Mouse (Mus musculus) heart, embryonic 12.5 days (tissue): ENCODE data around the gene Snrpc. TPM values are rescaled to one million over a fixed set of nuclear protein-coding genes. Genes with fewer than 3 reads are reported as not detected.

Experiments
- ATAC-seq: fragments of 200-750 bp; cut with Nextera tagmentation; 2 replicates; pipeline ENCODE4 v1.8.0; 2017; ENCODE audit warnings: moderate TSS enrichment, moderate library complexity; ENCODE audit not compliant: insufficient number of reproducible peaks, low FRiP score
- H3K27ac ChIP-seq: fragments of 300-500 bp; sonication (generic); 2 replicates; pipeline ENCODE4 v1.5.1; 2016; ENCODE audit warnings: mild to moderate bottlenecking, moderate library complexity; ENCODE audit not compliant: poor library complexity, severe bottlenecking
- H3K27me3 ChIP-seq: fragments of 300-500 bp; sonication (generic); replicated peaks from 2 replicates; pipeline ENCODE4 v1.6.1; 2016; ENCODE audit warnings: mild to moderate bottlenecking, moderate library complexity
- H3K36me3 ChIP-seq: fragments of 300-500 bp; sonication (generic); 2 replicates; pipeline ENCODE4 v1.6.1; 2016; ENCODE audit warnings: mild to moderate bottlenecking, moderate library complexity
- H3K4me1 ChIP-seq: fragments of 300-500 bp; sonication (generic); replicated peaks from 2 replicates; pipeline ENCODE4 v1.6.1; 2016; ENCODE audit warnings: mild to moderate bottlenecking
- H3K4me2 ChIP-seq: fragments of 300-500 bp; sonication (generic); 2 replicates; pipeline ENCODE4 v1.6.1; 2016; ENCODE audit warnings: mild to moderate bottlenecking, moderate library complexity
- H3K4me3 ChIP-seq: fragments of 300-500 bp; sonication (generic); 2 replicates; pipeline ENCODE4 v1.5.1; 2016; ENCODE audit warnings: mild to moderate bottlenecking
- H3K9ac ChIP-seq: fragments of 300-500 bp; sonication (generic); 2 replicates; pipeline ENCODE4 v1.6.1; 2016; ENCODE audit warnings: mild to moderate bottlenecking, moderate library complexity
- H3K9me3 ChIP-seq: fragments of 300-500 bp; sonication (generic); replicated peaks from 2 replicates; pipeline ENCODE4 v1.6.1; 2016; ENCODE audit warnings: mild to moderate bottlenecking, moderate library complexity
- WGBS: fragments of 180-500 bp; shearing (Covaris S2); methylation state at CpG from one replicate; pipeline ENCODE4 v1.1.7; 2016; 5-methylcytosine and 5-hydroxymethylcytosine counted together
- polyA plus RNA-seq: library from polyadenylated mRNA; unstranded; fragments of >200 nt; fragmentation: Nextera tagmentation; extraction: Ambion mirVana; gene quantifications from 2 replicates; pipeline ENCODE4 v1.2.1, GENCODE M21; 2016

The Snrpc gene
- polyA plus RNA-seq, 1 experiment from 2014 or later = 222 TPM

DNA sequence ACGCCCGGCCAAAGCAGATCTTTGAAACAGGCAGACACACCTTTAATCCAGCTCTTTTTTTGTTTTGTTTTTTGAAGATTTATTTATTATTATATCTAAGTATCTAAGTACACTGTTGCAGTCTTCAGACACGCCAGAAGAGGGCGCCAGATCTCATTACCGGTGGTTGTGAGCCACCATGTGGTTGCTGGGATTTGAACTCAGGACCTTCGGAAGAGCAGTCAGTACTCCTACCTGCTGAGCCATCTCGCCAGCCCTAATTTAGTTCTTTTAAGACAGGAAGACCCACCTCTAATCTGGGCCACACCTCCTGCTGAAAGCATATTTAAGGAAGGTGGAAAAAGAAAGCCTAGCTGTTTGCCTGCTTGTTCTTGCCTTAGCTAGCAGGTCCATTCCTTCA, 7.5 kb upstream of the Snrpc start:
- Histone ChIP-seq H3K4me3 (no peak overlapping the region), H3K4me2 (no peak overlapping the region), H3K9me3 (0 out of 2 replicates have a peak, but pooled peaks cover 2% of the 10 kb centered on the region), H3K27ac (no peak overlapping the region), H3K27me3 (peaks cover 9% of the 10 kb centered on the region; the same call in 1 of the 2 replicates), H3K9ac (no peak overlapping the region), H3K36me3 (no peaks in the 10 kb centered on the region), H3K4me1 (peaks cover 15% of the 10 kb centered on the region)
- WGBS = 46% methylated on average over 7 of the region's 7 CpGs
- no peak for ATAC-seq

DNA sequence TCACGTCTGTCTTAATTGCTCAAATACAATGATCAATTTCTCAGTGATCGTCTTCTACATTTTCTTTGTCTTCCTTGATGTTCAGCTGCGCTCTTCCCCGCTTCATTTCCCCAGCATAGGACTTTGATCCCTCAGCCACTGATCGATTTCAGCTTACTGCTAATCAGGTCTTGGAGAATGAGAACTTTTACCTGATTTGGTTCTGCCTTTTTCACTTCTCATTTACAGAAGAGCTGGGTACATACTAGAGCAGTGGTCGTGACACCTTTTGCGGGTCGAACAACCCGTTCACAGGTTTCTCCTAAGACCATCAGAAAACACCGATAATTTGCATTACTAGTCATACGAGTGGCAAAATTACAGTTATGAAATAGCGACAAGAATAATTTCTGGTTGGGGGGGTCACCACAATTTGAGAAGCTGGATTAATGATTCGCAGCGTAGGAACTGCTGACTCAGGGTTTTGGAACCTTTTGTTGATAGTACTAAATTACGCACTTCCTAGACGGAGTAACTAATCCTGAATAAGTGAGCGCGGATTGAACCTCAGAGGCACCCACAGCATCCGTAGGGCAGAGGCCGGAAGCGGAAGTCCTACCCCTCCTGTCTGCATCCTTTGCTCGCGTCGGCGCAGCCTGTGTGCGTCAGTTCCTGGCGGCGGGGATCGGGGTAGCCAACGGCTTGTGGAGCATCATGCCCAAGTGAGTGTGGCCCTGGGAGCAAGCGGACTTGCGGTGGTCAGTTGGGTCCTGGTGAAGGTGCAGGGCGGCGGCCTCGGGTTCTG, 1.7 kb downstream of the Snrpc start:
- peak; percentile 95 for ATAC-seq
- peak overlapping the region; percentile 97 for H3K4me3 ChIP-seq
- WGBS = 2% methylated on average over 35 of the region's 35 CpGs
- peaks cover 6% of the 10 kb centered on the region for H3K4me1 ChIP-seq
- peak overlapping the region; percentile 36; the same call in 1 of the 2 replicates for H3K27ac ChIP-seq
- H3K4me2 ChIP-seq = peak overlapping the region; percentile 72
- H3K9ac ChIP-seq = peak overlapping the region; percentile 92
- no peaks in the 10 kb centered on the region for H3K9me3 ChIP-seq
- H3K36me3 ChIP-seq = peaks cover 30% of the 10 kb centered on the region
- H3K27me3 ChIP-seq = peaks cover 8% of the 10 kb centered on the region; the same call in 1 of the 2 replicates

GRCm38 (mm10) chr17:27848351-27848750, 10.4 kb downstream of the Snrpc start:
- H3K4me1 ChIP-seq = peaks cover 7% of the 10 kb centered on the region
- H3K36me3 ChIP-seq = peaks cover 81% of the 10 kb centered on the region
- ATAC-seq = no peak
- H3K27me3 ChIP-seq = no peaks in the 10 kb centered on the region
- H3K27ac ChIP-seq = no peak overlapping the region
- no peak overlapping the region for H3K4me3 ChIP-seq
- H3K4me2 ChIP-seq = no peak overlapping the region
- H3K9me3 ChIP-seq = no peaks in the 10 kb centered on the region
- no peak overlapping the region for H3K9ac ChIP-seq
- 86% methylated on average over 1 of the region's 1 CpGs for WGBS

DNA sequence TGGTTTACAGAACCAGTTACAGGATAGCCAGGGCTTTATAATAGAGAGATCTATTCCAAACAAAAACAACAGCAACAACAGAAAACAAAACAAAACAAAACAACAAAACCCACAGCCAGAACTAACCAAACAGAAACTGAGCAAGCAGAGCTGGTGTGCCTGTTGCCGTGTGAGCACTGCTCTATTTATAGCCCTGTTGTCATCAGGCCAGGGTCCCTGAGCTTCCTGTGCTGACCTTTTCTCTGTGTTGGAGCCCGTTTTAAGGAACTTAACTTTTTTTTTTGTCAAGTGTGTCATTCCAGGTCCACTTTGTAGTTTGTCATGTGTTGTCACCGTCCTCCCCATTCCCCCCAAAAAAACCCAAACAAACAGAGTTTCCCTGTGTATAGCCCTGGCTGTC, 13.1 kb downstream of the Snrpc start:
- H3K9ac ChIP-seq = peak overlapping the region; percentile 37; the same call in 1 of the 2 replicates
- H3K4me2 ChIP-seq = no peak overlapping the region

GRCm38 (mm10) chr17:27856265-27856797, 18.4 kb downstream of the Snrpc start, which contains the start of gene Uhrf1bp1:
Gene Uhrf1bp1 (plus strand): TSS chr17:27856441.
- Histone ChIP-seq H3K4me3 (peak within 1 kb of the TSS; percentile 71), H3K4me2 (peak within 1 kb of the TSS; percentile 88), H3K27me3 (no peaks in the 10 kb centered on the region), H3K36me3 (peaks cover 29% of the 10 kb centered on the region), H3K4me1 (peaks cover 38% of the 10 kb centered on the region), H3K27ac (peak within 1 kb of the TSS; percentile 68), H3K9me3 (no peaks in the 10 kb centered on the region), H3K9ac (peak within 1 kb of the TSS; percentile 87)
- under 1% methylated on average over 54 of the region's 54 CpGs for WGBS
- ATAC-seq = peak; percentile 89

More for the DNA sequence above, 13.1 kb downstream of the Snrpc start:
- Histone ChIP-seq H3K9me3 (no peaks in the 10 kb centered on the region), H3K27ac (peak overlapping the region; percentile 49), H3K4me1 (peaks cover 9% of the 10 kb centered on the region), H3K4me3 (no peak overlapping the region), H3K27me3 (no peaks in the 10 kb centered on the region), H3K36me3 (peaks cover 69% of the 10 kb centered on the region)
- no peak for ATAC-seq
- 32% methylated on average over 3 of the region's 3 CpGs for WGBS

DNA sequence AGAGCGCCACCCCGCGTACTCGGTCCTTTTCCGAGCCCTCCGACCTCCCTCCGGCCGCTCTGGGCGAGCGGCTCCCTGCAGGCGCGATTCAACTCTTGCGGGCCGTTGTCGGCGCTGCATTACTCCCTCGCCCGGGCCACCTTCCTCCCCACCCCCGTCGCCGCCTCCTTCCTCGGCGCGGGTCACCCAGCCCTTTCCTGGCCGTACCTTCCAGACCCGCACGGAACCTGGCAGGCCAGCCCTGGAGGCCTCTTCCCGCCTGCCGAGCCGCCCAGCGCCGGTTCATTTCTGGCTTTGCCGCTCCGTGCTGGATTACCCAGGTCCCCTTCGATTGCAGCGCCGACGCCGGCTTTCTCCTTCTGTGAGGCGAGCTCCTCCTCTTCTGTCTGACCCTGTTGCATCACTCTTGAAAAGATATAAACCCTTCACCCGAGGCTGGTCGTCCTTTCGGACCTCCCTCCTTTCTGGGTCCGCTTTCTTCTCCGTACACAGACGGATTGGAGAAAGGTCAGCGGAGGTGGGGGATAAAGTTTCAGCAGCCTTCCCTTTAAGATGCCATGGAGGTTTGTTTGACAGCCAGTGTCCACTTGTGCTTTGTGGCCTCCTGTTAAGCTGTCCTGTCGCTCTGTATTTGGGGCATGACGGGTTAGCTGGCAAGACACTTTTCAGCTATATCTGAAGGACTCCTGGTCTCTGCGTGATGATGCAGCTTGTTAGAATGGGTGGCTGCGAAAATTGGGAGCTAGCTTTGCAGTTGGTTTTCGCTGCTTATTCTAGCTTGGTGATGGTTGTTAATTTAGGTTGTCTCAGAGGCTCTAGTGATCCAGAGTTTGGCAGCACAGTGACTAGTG, 19.1 kb downstream of the Snrpc start:
- peak overlapping the region; percentile 71 for H3K4me3 ChIP-seq
- H3K4me2 ChIP-seq = peak overlapping the region; percentile 88
- peaks cover 24% of the 10 kb centered on the region for H3K36me3 ChIP-seq
- no peaks in the 10 kb centered on the region for H3K9me3 ChIP-seq
- H3K27ac ChIP-seq = peak overlapping the region; percentile 68
- 2% methylated on average over 52 of the region's 52 CpGs for WGBS
- H3K27me3 ChIP-seq = no peaks in the 10 kb centered on the region
- H3K9ac ChIP-seq = peak overlapping the region; percentile 87
- peak; percentile 68 for ATAC-seq
- peaks cover 38% of the 10 kb centered on the region for H3K4me1 ChIP-seq

DNA sequence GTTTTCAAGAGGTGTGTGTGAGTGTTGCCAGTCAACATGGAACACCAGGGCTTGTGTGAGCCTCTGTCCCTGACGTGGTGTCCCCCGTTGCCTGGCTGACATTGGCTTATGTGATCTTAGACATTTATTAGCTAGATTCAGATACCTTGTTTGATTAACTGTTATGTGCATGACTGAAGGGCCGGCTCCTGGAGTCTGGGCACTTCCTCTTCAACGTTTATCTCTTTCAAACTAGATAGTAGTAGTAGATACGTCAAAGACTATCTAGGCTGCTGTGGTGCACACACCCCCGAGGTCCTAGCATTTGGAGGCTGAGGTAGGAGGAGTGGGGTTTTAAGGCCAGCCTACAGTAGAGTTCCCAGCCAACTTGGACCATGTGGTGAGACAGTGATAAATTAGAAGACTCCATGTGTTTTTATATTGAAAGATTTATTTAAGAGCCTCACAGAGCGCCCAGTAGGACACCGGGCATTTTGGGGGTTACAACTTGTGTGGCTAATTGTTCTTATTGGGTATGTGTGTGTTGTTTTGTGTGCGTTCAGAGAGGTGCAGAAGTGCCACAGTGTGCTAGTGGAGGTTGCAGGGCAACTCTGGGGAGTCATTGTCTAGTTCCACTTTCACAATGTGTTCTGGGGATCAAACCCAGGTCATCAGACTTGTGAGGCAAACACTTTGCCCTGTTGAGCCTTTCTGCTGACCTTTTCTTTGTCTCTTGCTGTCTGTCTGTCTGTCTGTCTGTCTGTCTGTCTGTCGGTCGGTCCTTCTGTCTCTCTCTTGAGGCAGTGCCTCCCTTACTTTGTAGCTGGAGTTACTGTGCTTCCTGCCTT, 19.9 kb downstream of the Snrpc start:
- ATAC-seq = no peak

DNA sequence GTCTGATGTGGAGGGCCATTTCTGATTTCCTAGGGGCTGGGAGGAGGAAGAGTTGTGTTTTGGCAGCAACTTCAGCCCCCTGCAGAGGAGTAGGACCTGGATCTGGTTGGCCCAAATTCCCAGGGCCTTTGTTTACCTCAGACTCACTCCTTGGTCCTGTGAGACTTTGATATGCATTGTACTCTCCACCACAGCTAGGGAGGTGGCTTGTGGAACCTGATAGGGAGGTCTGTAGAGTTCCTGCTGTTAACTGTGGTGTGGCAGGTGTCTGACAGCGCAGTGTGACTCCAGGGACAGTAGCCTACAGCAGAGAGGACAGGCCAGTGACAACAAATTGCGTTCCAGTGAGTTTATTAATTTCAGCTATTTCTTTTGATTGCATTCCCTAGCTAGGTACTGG, 21.2 kb downstream of the Snrpc start:
- Histone ChIP-seq H3K9me3 (no peaks in the 10 kb centered on the region), H3K4me3 (no peak overlapping the region), H3K4me1 (peaks cover 38% of the 10 kb centered on the region), H3K27me3 (no peaks in the 10 kb centered on the region), H3K4me2 (0 out of 2 replicates have a peak overlapping the region, but pooled peaks have one; percentile 88), H3K36me3 (peaks cover 5% of the 10 kb centered on the region; the same call in 1 of the 2 replicates), H3K27ac (no peak overlapping the region), H3K9ac (no peak overlapping the region)
- 49% methylated on average over 2 of the region's 2 CpGs for WGBS
- ATAC-seq = no peak

More for the DNA sequence above, 19.9 kb downstream of the Snrpc start:
- peak overlapping the region; percentile 71 for H3K4me3 ChIP-seq
- no peaks in the 10 kb centered on the region for H3K27me3 ChIP-seq
- H3K4me1 ChIP-seq = peaks cover 38% of the 10 kb centered on the region
- peaks cover 16% of the 10 kb centered on the region for H3K36me3 ChIP-seq
- peak overlapping the region; percentile 87 for H3K9ac ChIP-seq
- H3K4me2 ChIP-seq = peak overlapping the region; percentile 88
- H3K27ac ChIP-seq = 0 out of 2 replicates have a peak overlapping the region, but pooled peaks have one; percentile 68
- 35% methylated on average over 11 of the region's 11 CpGs for WGBS
- no peaks in the 10 kb centered on the region for H3K9me3 ChIP-seq

GRCm38 (mm10) chr17:27865461-27865860, 27.5 kb downstream of the Snrpc start:
- no peak for ATAC-seq

DNA sequence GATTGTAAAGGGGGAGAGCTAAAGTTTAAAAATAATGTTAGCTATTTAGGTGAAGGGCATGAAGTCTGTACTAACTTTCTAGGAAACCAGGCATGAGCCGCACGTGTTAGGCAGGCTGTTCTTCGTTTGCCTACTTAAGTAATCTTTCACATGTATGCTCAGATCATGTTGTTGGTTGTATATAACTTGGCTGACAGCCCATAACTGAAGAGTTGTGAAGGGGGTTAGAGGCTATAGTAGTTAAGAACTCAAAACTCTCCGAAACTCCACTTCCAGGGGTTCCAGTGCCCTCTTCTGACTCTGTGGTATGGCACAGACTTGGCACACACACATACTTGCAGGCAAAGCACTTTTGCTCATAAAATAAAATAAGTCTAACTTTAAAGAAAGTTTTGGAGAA, 28.8 kb downstream of the Snrpc start:
- H3K27me3 ChIP-seq = no peaks in the 10 kb centered on the region
- no peak overlapping the region for H3K4me3 ChIP-seq
- ATAC-seq = no peak
- H3K36me3 ChIP-seq = peaks cover 4% of the 10 kb centered on the region; the same call in 1 of the 2 replicates
- peaks cover 11% of the 10 kb centered on the region; the same call in 1 of the 2 replicates for H3K4me1 ChIP-seq
- no peaks in the 10 kb centered on the region for H3K9me3 ChIP-seq
- no peak overlapping the region for H3K27ac ChIP-seq
- H3K4me2 ChIP-seq = no peak overlapping the region
- no peak overlapping the region for H3K9ac ChIP-seq
- 86% methylated on average over 4 of the region's 4 CpGs for WGBS

More at GRCm38 (mm10) chr17:27865461-27865860, 27.5 kb downstream of the Snrpc start:
- Histone ChIP-seq H3K9me3 (no peaks in the 10 kb centered on the region), H3K27me3 (no peaks in the 10 kb centered on the region), H3K27ac (no peak overlapping the region), H3K9ac (no peak overlapping the region), H3K4me3 (no peak overlapping the region), H3K36me3 (peaks cover 4% of the 10 kb centered on the region; the same call in 1 of the 2 replicates), H3K4me1 (peaks cover 18% of the 10 kb centered on the region), H3K4me2 (no peak overlapping the region)
- 82% methylated on average over 2 of the region's 2 CpGs for WGBS
